Mouse (Mus musculus) frontal cortex, adult (tissue): ENCODE data around the gene Nhs.
A peak's percentile ranks its signal among the peaks of the same experiment; 100 is the strongest.

Source experiments
- ATAC-seq: cut with Nextera tagmentation; 2 replicates; pipeline ENCODE4 v1.9.2; 2017; ENCODE audit warnings: mild to moderate bottlenecking, moderate library complexity, mixed read lengths; ENCODE audit not compliant: low TSS enrichment

Nhs gene

DNA sequence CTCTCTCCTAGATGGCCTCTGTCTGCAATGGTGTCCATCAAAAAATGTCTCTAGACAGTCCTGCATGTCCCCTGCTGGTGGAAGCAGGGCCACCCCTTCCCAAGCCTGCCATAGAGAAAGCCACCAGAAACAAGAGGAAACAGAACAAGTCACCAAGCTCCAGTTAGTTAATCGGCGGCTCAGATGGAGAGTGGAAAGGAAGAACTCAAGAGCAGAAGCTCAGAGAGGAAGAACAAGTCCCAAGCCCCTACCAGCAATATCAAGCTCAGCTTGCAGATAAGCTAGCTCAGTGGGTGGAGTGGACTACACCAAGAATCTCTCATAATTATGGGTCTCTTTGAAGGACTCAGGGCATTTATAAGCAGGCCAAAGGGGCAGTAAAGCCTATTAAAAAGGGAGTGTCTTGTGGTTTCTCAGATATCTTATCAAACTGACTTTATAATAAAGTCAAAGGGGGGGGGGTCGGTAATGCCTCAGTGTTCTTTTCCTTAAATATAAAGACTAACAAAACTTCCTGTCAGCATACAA is 139.4 kb downstream of the Nhs start:
- no peak for ATAC-seq

DNA sequence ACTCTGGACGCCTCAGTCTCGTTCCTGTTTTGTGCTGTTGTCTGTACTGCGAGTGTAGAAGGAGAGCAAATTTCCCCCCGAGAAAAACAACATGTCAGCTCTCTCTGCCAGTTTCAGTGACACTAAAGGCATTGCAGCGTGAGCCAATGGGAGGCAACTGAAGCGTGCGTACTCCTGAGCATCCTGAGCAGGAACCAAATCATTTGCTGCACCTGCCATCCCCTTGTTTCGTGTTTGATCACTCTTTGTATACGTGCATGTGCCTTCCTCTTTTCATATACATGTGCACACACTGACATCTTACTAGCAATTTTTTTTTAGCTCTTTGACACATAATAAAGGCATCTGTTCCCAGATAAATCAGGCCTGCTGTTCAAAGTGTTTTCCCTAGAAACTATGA is 142.1 kb downstream of the Nhs start:
- no peak for ATAC-seq

DNA sequence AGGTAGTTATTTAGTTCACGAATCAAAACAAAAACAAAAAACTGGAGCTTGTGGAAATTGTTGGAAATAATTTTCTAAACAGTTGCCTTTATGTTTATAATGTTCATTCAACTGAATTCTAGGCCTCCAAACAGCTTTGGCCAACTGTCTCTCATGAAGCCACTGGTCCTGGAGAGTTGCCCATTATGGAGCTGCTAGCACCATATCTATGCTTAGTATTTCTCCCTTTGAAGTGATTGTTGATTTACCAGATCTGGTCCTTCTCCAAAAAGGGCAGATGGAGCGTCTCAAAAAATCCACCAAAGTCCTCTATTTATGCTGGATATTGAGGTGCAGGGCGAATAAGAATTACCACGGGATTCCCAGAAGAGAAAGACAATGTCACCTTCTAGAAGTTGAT is 147.0 kb downstream of the Nhs start:
- no peak for ATAC-seq

DNA sequence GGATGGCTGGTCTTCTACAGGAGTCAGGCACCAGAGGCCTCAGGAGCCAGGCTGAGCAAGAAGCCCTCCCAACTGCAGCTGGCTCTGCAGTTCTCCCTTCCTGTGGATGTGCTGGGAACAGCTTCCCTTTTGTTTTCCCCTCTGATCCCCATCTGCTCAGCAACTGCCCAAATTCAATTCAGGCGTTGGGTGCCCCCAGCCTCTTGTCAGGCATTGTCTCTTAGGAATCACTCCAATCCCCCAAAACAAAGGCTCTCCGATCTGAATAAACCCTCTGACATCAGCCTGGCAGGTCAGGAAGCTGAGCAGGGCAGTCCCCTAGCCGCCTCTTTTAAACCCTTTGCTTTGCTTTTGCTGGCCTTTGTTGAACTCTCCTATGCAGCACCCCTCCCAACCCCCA is 149.7 kb downstream of the Nhs start:
- no peak for ATAC-seq

DNA sequence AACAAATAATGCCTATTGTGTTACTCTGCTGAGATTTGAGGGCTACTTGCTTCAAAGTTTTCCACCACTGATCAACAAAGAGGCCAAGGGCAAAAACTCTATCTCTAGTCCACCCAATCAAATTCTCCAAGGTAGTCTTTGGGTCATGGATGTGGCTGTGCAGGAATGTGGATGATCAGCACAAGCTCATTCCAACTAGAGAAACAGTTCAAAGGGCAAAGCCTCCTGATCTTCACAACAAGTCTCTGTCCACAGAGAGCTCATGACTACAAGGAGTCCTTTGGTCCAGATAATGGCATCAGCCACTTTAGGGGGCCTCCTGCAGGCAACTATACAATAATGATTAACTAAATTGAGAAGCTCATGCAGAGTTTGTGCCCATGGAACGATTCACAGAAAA is 155.7 kb downstream of the Nhs start:
- no peak for ATAC-seq

DNA sequence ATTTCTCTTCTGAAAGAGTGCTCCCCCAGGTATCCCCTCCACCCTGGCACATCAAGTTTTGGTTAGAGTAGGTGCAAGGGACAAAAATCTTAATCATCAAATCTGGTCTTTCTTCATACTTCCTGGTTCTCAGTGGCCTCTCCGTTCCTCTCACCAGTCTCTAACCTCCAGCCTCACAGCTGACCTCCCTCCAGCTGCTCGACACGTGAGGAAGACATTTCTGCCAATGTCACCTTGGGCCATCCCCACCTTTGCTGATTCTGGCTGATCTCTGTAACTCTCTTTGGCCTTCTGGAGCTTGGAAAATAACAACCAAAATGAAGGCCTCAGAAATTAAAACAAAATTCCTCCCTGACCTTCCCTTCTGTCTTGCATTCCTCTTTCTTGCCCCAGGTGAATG is 160.7 kb downstream of the Nhs start:
- ATAC-seq, result no peak

DNA sequence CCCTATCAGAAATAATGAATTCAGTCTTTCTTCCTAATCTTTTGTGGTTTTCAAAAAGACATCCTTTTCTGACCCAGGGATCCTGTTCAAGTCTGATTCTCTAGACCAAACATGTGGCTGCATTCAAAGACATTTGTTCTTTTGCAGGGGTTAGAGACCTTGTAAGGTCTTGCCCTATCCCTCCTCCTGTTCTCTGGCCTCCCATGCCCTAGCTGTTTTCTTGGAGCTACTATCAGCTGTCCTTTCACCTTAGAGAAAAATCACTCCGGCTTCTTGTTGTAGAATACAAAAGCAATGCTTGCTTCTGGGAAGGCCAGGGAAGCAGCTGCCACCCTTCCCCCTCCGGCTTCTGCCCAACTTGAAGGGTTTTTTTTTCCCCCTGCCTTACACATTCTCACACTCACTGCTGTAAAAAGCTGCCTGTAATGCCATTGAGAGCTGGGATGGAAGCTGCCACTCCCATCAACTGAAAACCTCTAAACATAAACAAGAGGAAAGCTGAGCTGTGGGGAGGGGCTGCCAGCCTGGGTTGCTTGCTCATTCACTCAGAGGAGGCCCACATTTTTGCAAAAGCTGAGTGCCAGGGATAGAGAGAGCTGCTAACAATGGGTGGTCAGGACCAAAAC is 162.2 kb downstream of the Nhs start:
- ATAC-seq, result no peak

DNA sequence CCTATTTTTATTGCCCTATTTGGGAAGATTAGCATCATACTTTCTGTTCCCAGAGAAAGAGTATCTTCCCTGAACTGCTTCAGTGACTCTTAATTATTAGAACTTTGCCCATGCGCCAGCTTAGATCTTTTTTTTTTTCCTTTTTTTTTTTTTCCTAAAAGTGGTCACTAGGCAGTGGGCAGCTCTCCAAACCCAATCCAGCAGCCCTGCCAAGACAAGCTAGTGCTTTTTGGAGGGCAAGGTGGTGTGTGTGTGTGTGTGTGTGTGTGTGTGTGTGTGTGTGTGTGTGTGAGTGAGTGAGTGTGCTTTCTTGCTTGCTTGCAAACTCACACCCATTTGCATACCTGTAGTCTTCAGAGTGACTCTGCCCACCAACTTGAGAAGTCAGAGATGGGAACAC is 169.4 kb downstream of the Nhs start:
- ATAC-seq, result no peak

DNA sequence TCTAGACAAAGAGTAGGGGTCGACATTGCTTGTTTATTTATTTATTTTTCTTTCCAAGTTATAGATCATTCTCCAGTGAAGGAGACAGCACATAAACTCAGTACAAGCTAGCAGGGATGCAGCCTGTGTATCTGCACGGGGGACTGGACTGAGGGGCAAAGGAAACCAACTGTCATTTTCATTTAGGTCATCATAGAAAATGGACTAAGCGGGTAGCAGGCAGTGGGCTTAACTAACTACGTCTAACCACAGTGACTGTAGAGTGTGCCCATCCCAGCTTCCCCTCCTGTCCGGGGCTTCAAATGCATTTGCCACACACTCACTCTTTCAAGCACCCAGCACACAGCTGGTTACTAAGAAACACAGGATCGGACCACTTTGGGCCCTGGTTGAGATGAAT is 174.6 kb downstream of the Nhs start:
- no peak for ATAC-seq

DNA sequence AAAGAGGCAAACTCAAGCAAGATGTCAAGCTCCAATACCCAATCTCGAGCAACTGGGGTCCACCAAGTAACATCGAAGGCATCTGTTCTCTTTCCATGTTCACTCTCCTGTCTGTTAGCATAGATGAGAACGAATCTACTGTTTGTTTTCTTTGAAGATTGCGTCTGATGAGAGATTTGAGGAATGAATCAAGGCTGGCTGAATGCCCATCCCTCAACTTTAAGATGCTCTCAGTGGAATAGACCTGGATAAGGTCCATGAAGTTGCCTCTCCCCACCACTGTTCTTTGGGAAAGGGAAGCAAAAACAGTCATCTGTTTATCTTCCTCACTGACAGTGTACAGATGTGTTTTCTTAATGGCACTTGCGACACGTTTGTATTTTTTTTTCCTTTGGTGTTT is 178.1 kb downstream of the Nhs start:
- ATAC-seq, result no peak

DNA sequence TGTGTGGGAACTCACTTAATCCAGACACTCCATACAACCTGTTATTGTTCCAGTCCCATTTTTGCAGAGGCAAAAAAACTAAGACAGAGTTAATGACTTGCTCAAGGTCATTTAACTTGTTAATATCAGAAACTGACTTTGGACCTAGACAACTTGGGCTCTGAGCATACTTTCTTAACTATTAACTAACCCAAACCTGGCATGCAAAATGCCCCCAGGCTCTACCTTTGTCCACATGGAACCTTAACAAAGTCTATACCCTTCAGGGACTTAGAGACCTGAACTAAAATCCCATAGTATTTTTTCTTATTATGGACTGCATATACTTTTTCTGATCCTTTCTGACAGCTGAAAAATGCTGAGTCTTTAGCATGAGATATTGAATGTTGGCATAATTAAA is 179.6 kb downstream of the Nhs start:
- no peak for ATAC-seq

DNA sequence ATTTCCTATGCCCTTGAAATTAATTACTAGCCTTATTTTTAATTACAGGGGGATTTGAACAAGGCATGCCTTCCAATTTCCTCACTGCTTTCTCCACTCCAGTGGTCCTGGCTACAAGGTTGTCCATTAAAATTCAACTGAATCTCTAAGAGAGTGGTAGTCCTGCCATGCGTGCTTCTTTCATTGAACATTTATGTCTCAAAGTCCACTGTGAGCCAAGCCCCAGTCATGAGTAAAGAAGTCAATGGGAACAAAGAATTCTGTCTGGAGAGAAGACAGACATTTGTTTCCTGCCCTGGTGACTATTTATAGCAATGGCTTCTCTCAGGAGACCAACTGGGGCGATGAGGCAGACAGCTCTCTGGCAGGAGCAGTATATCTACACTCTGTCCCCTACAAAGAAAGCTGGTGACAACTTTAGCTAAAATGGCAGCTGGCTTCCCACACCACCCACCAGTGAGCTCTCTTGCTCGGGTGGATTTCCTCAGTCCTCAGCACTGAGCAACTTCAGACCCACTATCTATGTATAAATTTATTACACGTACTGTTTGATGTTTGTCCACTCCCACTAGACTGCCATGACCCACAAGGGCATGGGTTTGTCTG is 182.2 kb downstream of the Nhs start:
- ATAC-seq, result peak; percentile 87

DNA sequence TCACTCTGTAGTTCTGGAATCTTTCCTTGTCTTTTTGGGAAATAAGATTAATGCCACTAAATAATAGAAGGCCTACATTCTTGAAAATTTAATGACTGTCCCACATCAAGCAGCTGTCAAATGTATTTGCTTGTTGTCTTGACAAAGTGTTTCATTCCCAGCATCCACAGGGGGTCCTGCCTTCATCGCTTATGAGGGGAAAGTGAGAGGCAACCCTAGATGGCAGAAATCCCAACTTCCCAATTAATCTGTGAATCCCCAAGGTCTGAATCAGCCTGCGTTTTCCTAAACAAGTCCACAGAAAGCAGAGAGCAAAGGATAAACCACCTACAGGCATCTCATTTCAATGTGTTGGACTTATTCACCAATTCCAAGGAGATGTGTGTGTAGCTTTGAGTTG is 183.2 kb downstream of the Nhs start:
- ATAC-seq, result no peak

DNA sequence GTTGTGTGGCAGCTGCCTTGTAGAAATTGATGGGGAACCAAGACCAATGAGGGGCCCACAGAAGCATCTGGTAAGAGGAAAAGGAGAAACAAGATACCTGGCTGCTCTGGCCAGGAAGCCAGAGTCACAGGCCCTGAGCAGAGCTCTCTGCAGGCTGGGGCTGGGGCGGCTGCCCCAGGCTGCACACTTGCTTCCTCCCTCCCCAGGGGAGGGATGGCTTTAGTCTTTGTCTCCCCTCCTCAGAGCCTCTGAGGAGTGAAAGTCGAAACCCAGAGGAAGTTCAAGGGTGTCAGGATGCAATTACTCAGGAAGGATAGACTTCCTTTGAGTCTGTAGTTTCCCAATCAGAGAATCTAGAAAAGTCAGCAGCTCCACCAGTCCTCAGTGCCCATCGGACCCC is 186.0 kb downstream of the Nhs start:
- ATAC-seq, result no peak

DNA sequence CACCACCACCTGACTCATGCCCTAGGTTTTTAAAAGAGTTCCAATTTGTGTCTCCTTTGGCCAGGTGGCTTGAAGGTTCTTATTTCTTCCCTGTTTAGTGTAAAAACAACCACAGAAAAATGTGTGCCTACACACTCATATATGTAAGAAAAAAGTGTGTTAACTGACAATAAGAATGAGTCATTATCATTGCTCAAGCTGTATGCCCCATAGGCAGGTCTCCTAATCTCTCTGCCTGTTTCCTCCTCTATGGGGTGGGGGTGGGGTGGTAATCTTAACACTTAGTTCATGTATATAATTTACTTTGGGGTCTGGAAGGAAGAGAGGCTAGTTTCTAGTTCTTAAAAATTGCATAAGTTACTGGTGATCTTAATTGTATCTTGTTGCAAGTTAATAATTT is 186.8 kb downstream of the Nhs start:
- ATAC-seq, result no peak

DNA sequence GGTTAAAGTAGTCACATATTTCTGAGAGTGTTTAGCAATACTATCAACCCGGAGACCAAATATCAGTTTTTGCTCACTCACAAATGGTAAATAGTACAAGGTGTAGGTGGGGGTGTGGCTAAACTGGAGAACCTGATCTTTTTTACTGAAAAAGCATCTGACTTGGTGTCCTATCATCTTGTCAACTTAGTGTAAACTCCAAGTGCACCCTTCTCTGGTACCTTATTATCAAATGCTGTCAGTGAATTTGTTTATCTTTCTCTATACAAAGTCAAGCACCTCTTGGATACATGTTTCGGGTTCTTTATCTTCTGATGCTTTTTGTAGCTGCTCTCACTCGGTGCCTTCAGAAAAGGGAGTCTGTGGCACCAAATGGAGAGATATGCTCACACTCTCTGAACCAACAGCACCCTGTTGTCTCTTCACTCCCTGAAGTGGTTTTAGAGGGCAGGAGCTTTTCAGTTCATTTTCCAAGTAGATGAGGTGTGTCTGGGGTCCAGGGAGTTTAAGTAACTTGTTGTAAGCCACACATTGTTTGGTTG is 187.5 kb downstream of the Nhs start:
- ATAC-seq, result no peak

DNA sequence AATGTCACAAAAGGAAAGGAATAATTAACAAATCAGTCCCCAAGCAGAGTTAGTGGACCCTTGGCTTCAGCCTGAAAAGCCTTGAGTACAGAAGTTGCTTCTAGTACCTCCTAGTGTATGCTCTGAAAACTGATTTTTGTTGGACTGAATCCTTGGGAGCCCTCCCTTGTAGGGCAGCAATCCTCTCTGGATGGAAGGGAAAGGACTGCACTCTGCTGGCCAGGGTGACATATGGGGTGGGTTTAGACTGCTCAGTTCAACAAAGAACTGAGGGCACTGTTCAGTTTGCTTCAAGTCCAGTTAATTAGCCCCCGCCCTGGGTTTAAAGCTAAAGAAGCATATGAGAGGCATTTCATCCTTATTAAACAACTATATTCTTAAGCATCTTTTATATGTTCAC is 188.4 kb downstream of the Nhs start:
- ATAC-seq, result no peak

DNA sequence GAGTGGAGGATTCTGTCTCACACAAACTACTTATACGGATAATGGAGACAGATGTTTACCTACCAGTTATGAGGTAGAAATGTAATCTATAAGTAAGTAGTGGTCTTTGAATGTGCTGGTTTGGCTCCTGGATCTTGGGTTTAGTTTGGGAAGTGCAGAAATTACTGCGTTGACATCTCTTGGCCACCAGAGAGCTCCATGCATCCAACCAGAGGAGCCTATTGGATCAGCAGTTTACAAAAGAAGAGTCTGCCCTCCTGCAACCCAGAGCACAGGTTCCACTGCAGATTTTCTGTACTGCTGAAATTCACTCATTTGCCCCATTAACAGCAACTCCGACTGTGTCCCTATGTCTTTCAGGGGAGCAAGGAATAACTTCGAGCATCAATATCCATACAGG is 191.8 kb downstream of the Nhs start:
- ATAC-seq, result peak; percentile 79

DNA sequence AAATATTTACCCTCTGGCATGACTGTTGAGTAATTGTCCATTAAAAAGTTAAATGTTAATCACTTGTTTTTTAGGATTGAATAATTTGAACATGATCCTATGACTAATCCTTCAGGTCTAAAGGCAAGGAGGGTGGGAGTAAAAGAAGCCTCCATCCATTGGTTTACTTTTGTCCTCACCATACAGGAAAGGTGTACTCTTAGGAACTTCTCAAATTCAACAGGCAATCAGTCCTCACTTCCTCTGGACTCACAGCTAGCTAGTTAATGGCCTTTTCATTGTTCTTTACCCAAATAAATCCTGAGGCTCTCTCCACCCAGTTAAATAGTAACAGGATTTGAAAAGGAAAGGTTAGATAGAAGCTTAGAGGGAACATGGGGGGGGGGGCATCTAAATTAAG is 196.2 kb downstream of the Nhs start:
- no peak for ATAC-seq

DNA sequence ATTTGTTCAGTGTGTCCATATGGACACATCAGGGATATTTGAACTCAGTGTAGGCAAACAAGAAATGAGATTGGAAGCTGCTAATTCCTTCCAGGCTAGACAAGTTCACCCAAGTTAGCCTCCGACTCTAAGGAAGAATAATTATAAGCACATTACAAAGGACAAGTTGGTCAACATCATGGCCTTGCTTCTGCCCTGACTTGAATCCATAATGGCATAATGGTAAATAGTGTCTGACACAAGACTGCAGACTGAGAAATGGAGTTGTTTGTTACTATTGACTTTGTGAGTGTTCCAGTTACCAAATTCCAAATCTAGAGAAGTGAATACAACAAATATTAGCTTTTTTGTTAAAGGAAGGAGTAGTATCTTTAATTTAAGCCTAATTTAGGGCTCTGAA is 196.7 kb downstream of the Nhs start:
- no peak for ATAC-seq

DNA sequence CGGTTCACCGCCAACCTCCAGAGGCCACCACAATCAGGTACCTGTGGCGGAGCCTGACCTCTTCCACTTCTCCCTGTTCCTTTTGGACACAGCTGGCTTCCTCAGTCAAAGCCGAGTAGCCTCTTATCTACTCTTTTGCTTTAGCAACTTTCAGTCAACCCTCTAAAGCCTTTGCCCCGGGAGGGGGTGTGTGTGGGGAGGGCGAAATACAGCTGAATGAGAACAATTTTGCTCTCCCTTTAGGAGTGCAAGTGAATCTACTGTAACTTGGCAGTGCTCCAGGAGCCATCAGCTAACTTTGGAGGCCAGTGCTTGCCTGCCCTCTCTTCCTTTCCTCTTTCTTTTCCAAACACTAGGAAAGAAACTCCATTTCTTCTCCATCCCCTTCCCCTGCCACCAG is 197.8 kb downstream of the Nhs start:
- no peak for ATAC-seq

DNA sequence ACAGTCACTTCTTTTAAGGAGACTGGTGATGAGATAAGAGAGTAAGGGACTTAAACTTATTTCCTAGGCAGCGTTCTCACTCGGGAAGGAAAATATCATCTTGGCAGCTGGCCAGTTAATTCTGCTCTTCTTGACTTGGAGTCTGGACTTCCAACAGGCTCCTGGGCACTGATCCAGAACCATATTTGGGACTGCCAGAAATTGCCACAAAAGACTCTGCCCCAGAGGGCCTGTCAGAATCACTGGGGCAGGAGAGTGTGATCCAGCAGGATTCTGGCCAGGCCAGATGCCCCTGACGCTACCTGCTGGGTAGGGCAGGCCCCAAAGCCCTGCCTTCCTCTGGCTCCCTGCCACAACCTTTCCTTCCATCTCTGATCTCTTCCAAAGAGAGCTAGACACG is 198.4 kb downstream of the Nhs start:
- no peak for ATAC-seq

DNA sequence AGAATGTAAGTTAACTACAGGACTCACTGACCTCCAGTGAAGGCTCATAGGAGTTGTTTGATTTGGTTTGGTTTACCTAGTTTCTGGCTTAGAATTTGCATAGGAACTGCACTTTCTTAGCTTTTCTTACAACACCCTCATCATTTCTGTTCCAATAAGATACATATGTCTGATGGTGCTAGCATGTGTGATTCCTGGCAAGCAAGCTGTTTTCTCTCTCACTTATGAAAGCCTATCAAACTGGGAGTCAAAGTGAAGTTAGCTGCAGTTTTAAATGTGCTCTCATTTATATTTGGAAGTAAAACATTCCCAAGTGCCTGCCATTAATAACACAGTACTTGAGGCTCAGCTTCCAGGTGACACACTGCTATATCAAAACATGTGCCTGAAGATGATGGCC is 207.2 kb downstream of the Nhs start:
- ATAC-seq, result peak; percentile 59
